Mouse (Mus musculus) thymus, postnatal 10 days (tissue): ENCODE results near the gene Pdcd11.

Experiments used
- DNase-seq, 2 experiments: peaks; one replicate each; pipeline ENCODE4 v3.0.0; 2021; ENCODE audit warnings: low spot score in 2 of 2

The Pdcd11 gene

DNA sequence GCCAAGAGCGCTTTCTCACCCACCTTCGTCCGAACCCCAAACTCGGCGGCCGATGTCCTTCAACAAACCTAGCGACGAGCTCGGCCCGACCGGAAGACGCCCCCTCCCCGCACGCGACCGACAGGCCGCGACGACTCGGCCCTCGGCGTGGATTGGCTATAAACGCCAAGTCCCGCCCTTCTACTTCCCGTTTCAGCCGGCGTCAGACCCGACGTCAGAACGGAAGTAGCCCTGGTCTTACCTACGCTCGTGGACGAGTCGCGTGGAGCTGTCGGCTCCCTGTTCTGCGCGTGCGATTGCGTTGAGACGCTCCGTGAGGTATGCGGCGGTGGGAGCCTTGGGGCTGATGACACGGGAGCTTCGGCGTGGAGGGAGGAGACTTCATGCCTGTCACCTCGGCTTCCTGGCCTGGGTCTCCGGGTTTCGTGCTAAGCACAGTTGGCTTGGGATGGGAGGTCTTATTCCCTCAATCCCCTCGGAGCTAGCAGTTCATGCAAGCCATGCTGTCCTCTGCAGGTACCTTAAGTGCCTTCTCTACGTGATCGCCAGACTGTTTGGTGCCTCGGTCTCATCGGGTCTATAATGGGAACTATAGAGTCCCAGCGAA, at the start of gene Pdcd11, which contains the start of gene Usmg5:
Pdcd11 (plus strand) TSS at position 219 of the 607 bp plus-strand sequence.
Usmg5 (minus strand) TSS at position 98 of the 607 bp plus-strand sequence.
- peak; percentile 92 to 93 for DNase-seq

DNA sequence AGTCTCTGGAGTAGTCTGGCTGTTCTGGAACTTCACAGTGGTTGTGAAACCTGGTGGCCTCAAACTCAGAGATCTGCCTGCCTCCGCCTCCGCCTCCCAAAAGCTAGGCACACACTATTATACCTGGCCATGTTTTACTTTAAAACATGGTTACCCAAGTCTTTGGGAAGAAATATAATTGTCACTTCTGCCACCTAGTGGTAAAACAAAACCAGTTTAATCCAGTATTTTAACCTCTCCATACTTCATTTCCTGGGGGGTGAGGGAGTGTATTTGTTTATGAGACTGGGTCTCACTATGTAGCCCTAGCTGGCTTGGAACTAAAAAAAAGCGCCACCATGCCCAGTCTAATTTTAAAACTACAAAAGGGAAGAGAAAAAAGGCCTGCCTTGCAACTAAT, 47.0 kb upstream of the Pdcd11 start:
- DNase-seq: peak in 1 of 2 experiments; percentile 22

GRCm38 (mm10) chr19:47046343-47046742, 44.2 kb upstream of the Pdcd11 start:
- no peak for DNase-seq

DNA sequence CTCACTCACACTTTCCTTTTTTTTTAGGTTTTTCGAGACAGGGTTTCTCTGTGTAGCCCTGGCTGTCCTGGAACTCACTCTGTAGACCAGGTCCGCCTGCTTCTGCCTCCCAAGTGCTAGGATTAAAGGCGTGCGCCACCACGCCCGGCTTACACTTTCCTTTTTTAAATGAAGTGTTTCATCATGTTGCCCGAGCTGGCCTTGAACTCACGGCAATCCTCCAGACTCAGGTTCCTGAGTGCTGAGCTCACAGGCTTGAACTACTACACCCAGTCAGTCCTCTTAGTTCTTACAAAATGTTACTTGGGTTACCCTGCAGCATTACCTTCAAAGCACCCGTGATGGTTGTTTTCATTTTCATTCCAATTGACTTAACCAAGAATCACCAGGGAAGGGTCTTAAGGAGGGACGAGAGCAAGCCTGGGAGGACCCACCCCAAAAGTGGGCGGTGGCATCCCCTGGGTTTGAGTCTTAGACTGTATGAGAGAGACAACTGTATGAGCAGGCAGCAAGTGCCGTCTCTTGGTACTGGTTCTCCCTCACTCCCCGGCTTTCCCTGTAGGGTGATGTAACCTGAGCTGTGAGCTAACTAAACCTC, 43.2 kb upstream of the Pdcd11 start:
- no peak for DNase-seq

GRCm38 (mm10) chr19:47049061-47049460, 41.5 kb upstream of the Pdcd11 start:
- no peak for DNase-seq

DNA sequence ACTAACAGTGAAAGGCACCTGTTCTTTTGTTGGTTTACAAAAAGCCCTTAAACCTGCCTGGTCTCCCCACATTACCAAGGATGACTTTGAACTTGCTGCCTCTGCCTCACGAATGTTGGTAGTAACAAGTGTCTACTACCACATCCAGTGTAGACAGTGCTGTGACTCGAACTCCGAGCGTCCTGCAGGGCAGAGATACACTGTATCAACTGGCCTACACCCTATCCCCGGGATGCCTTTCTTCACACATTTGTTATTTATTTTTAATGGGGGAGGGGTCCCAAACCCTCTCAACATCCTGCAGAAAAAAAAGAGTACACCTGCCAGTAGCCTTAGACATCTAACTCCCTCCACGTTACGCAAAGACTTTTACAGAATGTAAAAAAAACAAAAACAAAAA, 40.7 kb upstream of the Pdcd11 start:
- DNase-seq: no peak

DNA sequence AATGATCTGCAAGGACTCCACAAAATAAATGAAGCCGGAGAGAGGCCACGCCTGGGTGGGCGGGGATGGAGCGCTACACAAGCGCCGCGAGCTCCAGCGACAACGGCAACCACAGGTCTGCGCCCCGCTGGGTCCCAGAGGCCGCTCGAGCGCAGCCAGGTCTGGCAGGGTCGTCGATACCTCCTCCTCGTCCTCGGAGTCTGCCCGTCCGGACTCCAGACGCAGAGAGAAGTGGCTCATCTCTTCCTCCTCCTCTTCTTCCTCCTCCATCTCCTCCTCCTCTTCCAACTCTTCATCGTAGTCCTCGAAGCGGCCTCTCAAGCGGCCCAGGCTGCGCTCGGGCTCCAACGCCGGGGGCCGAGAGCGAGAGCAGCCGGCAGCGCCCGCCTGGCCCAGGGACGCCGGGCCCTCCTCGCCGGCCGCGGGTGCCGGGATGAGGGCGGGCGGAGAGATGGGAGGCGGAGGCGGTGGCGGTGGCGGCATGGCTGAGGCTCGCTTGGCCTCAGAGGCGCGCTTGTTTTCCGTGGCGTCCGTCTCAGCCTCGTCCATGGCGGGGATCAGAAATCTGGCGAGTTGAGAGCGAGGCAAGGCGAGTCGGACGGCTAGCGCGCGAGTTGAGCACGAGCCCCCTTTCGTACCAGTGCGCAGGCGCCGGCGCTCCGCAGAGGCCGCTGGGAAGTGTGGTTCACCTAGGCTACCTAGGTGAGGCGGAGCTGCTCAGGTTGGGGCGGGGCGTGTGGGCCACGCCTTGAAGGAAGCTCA, 40.1 kb upstream of the Pdcd11 start, which contains the start of gene Pcgf6:
Pcgf6 (minus strand) TSS at position 636 of the 762 bp plus-strand sequence.
- peak; percentile 69 to 77 for DNase-seq

DNA sequence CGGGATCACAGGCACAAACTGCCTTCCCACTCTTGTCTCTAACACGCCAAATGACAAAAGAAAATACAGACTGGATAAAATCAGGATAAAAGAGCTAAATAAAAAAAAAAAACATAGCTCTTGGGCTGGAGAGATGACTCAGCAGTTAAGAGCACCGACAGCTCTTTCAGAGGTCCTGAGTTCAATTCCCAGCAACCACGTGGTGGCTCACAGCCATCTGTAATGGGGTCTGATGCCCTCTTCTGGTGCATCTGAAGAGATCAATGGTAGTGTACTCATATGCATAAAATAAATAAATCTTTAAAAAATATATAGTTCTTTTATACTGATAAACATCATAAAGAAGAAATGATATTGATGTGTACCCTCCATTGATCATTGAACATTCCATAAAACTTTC, 37.6 kb upstream of the Pdcd11 start:
- DNase-seq: no peak

DNA sequence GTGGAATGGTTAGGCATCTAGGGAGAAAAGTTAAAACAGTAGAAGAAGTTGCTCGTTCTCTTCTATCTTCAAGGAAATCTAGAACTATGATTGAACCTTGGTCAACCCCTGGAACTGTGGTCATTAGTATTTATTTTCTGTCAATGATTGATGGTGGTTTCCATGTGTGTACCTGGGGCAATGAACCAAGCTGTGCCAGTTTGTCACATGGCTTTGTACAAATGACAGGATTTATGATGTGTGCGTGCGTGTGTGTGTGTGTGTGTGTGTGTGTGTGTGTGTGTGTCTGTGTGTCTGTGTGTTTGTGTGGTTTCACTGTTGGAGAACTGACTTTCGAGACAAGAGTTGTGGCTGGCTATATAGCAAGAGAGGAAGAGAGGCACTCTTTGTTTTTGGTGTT, 37.1 kb upstream of the Pdcd11 start:
- no peak for DNase-seq

DNA sequence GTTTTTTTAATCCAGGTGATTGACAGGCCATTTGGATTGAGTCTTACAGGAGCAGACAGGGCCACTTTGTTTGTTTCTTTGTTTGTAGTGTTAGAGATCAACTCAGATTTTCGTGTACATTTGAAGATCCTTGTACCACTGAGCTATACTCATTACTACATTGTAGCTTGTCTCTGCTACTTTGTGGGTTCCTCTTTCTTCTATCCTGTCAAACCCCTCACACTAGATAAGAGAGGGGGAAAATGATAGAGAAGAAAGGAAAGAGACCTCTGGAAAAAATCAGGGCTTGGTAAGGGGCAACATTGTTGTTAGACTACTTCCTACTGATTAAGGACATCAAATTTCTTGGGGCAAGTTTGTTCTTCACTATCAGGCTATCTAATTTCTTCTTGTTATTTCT, 32.9 kb upstream of the Pdcd11 start:
- no peak for DNase-seq

DNA sequence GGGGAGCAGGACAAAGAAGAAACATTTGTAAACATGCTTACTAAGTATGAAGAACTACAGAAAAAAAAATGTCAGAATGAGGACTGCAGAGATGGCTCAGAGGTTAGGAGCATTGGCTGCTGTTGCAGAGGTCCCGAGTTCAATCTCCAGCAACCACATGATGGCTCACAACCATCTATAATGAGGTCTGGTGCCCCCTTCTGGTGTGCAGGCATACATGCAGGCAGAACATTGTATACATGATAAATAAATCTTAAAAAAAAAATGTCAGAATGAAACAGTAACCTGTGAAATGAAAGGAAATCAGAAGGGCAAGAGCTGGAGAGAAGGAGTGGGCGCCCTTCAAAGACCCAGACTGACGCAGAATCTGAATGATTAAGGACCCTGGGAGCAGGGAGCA, 24.7 kb upstream of the Pdcd11 start:
- no peak for DNase-seq

DNA sequence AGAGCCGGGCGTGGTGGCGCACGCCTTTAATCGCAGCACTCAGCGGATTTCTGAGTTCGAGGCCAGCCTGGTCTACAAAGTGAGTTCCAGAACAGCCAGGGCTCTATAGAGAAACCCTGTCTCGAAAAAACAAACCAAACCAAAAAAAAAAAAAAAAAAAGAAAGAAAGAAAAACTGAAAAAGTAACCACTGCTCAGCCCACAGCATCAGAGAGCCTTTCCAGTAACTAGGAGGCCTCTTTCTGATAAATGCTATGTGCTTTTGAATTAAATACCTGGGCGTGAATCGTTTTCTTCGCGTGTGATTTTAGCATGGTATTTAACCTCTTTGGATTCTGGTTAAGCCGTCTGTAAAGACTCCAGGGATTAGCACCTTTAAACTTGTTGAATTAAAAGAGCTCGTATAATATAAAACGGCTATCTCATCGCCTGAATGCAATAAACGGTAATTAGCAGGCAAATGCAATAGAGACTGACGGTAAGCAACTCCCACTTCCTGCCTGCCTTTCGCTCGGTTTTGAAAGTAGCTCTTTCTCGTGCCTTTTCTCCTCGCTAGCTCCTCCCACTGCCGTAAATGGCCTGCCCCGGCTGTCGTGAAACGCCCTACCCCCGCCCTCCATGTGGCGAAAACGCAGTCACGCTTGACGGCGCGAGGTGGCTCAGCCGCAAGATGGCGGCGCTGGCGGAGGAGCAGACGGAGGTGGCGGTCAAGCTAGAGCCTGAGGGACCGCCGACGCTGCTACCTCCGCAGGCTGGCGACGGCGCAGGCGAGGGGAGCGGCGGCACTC, 23.3 kb upstream of the Pdcd11 start, which contains the start of gene Taf5:
Taf5 (plus strand) TSS at position 651 of the 787 bp plus-strand sequence.
- DNase-seq: peak; percentile 97 to 98

DNA sequence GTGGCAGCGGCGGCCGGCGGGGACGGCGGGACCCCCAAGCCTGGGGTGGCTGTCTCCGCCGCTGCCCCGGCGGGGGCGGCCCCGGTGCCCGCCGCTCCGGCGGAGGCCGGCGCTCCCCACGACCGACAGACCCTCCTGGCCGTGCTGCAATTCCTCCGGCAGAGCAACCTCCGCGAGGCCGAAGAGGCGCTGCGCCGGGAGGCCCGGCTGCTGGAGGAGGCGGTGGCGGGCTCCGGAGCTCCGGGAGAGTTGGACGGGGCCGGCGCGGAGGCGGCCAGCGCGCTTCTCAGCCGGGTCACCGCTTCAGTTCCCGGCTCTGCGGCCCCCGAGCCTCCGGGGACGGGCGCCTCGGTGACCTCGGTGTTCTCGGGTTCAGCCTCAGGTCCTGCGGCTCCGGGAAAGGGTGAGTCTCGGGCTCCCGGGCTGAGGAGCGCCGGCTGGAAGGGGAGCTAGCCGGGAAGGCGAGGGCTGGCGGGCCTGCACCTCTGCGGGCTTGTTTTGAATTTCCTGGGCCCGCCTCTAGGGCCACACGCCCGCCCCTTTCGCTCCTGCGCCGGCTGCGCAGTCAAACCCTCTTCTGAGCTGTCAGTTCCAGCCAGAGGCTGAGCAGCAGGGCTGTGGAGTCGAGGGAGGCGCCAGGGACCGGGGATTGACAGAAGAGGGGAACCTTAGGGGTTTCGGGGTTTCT, 22.5 kb upstream of the Pdcd11 start:
- DNase-seq: peak; percentile 83

- DNase-seq: no peak
Measured at GRCm38 (mm10) chr19:47088226-47088625, 2.3 kb upstream of the Pdcd11 start.

- DNase-seq: no peak
Measured at GRCm38 (mm10) chr19:47089718-47090525, 646 bp upstream of the Pdcd11 start.

DNA sequence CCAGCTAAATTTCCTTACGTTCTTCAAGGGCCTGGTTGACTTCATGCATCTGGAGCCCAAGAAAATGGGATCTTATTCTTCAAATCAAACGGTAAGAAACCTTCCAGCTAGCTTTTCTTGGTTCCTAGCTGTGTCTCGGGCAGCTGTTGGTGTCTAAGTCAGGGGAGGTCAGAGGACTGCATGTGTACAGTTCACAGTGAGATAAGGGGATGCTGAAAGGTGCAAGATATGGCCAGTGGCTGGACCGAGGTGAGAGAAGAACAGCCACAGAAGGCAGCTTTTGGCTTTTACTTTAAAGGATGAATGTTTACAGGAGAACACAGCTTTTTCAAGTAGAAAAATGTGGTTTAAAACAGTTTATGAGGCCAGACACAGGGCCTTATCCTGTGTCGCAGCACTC, 10.5 kb downstream of the Pdcd11 start:
- DNase-seq: no peak

DNA sequence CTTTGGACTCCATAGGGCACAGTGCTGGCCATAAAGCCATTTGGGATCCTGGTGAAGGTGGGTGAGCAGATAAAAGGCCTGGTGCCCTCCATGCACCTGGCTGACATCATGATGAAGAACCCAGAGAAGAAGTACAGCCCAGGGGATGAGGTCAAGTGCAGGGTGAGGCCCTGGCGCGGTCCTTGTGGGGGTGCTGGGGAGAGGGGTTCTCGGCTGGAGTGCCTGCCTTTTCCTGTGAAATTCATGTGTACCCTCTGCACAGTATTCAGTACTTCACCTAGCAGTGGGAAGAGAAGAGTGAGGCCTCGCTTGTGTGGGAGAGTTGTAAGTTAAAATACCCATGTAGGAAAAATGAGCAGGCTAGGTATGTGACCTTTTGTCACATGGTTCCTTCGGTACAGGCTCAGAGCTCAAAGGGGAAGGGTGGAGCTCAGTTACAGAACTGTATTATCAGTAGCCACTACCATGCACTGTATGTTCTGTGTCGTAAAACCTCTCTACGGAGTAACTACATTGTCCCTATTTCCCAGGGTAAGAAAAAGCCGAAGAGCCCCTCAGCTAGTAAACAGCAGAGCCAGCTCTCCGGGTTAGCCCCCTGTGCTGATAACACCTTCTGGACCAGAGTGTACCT, 14.2 kb downstream of the Pdcd11 start:
- DNase-seq: no peak

- DNase-seq: no peak
Measured at GRCm38 (mm10) chr19:47118634-47119033, 28.1 kb downstream of the Pdcd11 start.

DNA sequence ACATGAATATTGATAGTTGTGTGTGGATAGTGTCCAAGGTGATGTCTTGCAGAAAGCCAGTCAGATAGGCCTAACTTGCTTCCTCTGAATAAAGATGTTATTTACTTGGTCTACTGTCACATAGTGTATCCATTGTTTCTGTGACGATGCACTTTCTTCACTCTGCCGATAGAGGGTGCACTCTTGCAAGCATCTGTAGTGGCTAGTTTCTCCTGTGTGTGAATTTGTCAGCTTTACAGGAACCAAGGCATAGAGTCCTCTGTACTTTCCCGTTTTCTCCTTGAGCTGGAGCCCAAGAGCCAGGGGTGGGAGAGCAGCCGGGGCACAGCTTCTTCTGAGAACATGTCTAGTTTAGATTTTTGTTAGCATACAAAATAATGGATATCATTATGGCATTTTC, 30.5 kb downstream of the Pdcd11 start:
- DNase-seq: peak in 1 of 2 experiments; percentile 38

- DNase-seq: peak in 1 of 2 experiments; percentile 46
Measured at GRCm38 (mm10) chr19:47122802-47123201, 32.2 kb downstream of the Pdcd11 start.
